Mouse (Mus musculus) lung, adult 2 months (tissue): ENCODE results near the gene Lgmn. TPM values are rescaled to one million over a fixed set of nuclear protein-coding genes. Genes with fewer than 3 reads are reported as not detected.

Experiments used
- DNase-seq: peaks from one replicate; pipeline ENCODE4 v3.0.0; 2022
- H3K4me1 ChIP-seq: fragments of 200-500 bp; 2 replicates; pipeline ENCODE4 v1.6.1; 2011; ENCODE audit warnings: low read length; ENCODE audit not compliant: control insufficient read depth, insufficient read depth
- H3K4me3 ChIP-seq: fragments of 200-500 bp; replicated peaks from 2 replicates; pipeline ENCODE3; 2011; ENCODE audit warnings: low read depth, mild to moderate bottlenecking, control low read depth, low read length; ENCODE audit errors: extremely low read depth
- CTCF ChIP-seq: fragments of 200-500 bp; IDR thresholded peaks from 2 replicates; pipeline ENCODE4 v1.5.1; 2011; ENCODE audit warnings: mild to moderate bottlenecking, low read length, control low read depth; ENCODE audit not compliant: insufficient read depth
- POLR2A ChIP-seq: fragments of 200-500 bp; IDR thresholded peaks from 2 replicates; pipeline ENCODE4 v1.6.1; 2011; ENCODE audit warnings: low read depth, mild to moderate bottlenecking, control low read depth, low read length, borderline replicate concordance; ENCODE audit errors: extremely low read depth
- WGBS: fragments of 180-500 bp; shearing (Covaris S2); methylation state at CpG from one replicate; pipeline ENCODE4 v1.1.7; 2018; 5-methylcytosine and 5-hydroxymethylcytosine counted together
- polyA plus RNA-seq: library from polyadenylated mRNA; depleted of rRNA; stranded (reverse); fragments of >200 nt; gene quantifications from 2 replicates; pipeline ENCODE4 v1.2.3, GENCODE M21; 2012; rRNA removed

Lgmn gene
- polyA plus RNA-seq, 1 experiment = 153 TPM

DNA sequence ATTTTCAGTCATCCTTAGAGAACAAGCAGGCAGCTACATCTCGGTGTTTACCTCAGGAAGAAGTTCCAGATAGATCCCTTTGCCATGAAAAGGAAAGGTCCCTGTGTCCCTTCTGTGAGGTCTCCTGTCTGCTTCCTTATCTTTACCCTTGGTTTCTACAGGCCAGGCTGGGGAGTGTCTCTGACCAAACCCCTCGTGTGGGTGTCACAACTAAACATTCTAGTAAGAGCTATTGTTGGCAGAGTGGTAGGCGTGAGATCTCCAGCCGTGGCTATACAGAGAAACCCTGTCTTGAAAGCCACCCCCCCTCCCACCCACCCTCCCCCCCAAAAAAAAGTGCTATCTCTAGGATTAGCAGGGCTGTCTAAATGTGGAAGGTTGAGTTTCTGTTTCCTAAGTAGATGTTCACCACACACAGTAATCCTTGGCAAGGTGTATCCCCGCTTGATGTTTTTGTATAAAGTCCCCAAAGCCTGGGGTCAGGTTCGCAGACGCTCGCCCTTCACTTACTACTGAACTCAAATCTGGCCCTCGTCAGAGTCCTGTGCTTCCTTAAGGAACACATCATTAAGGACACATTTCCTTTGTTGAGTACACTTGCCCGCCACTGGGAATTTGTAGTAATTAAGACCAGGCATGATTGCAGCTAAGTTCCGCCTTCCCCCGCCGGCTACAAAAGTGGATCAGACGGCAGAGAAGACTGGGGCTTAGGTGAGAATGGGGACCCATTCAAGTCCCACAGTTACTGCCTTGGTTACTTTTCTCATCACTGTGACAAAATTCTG lies 94.4 kb downstream of the Lgmn start:
- 48% methylated on average over 14 of the region's 14 CpGs for WGBS
- no peak overlapping the region for H3K4me3 ChIP-seq
- H3K4me1 ChIP-seq = peaks cover 18% of the 10 kb centered on the region
- DNase-seq = no peak
- TF ChIP-seq CTCF (no peak), POLR2A (no peak)

Other genes with a start within 250 kb of the Lgmn start
- gene Rin3, start 156.8 kb downstream of the Lgmn start, polyA plus RNA-seq = 40.9 and 41.5 TPM in 2 replicates
- 10.0 and 11.9 TPM in 2 replicates for gene Golga5, start 29.3 kb upstream of the Lgmn start, polyA plus RNA-seq
- 0.25 and 1.0 TPM in 2 replicates for gene Chga, start 115.2 kb upstream of the Lgmn start, polyA plus RNA-seq